Mouse (Mus musculus) liver, embryonic 15.5 days (tissue): ENCODE data around the gene Nrxn3. TPM values are rescaled to one million over a fixed set of nuclear protein-coding genes. Genes with fewer than 3 reads are reported as not detected.

Source experiments
- ATAC-seq: fragments of 200-750 bp; cut with Nextera tagmentation; 2 replicates; pipeline ENCODE4 v1.8.0; 2017; ENCODE audit warnings: moderate number of reproducible peaks, mild to moderate bottlenecking, moderate library complexity; ENCODE audit not compliant: insufficient read depth
- H3K27ac ChIP-seq: fragments of 300-500 bp; sonication (generic); replicated peaks from 2 replicates; pipeline ENCODE4 v1.5.1; 2015; ENCODE audit warnings: mild to moderate bottlenecking, inconsistent platforms
- H3K27me3 ChIP-seq: fragments of 300-500 bp; sonication (generic); 2 replicates; pipeline ENCODE4 v1.6.1; 2015; ENCODE audit warnings: mild to moderate bottlenecking, inconsistent platforms
- H3K36me3 ChIP-seq: fragments of 300-500 bp; sonication (generic); replicated peaks from 2 replicates; pipeline ENCODE4 v1.6.1; 2015; ENCODE audit warnings: moderate library complexity, mild to moderate bottlenecking, inconsistent platforms
- H3K4me1 ChIP-seq: fragments of 300-500 bp; sonication (generic); replicated peaks from 2 replicates; pipeline ENCODE4 v1.6.1; 2015; ENCODE audit warnings: inconsistent platforms
- H3K4me2 ChIP-seq: fragments of 300-500 bp; sonication (generic); 2 replicates; pipeline ENCODE4 v1.6.1; 2015; ENCODE audit warnings: moderate library complexity, mild to moderate bottlenecking, inconsistent platforms
- H3K4me3 ChIP-seq: fragments of 300-500 bp; sonication (generic); replicated peaks from 2 replicates; pipeline ENCODE4 v1.5.1; 2015; ENCODE audit warnings: mild to moderate bottlenecking, inconsistent platforms
- H3K9ac ChIP-seq: fragments of 300-500 bp; sonication (generic); 2 replicates; pipeline ENCODE4 v1.6.1; 2015; ENCODE audit warnings: moderate library complexity, mild to moderate bottlenecking, inconsistent platforms
- H3K9me3 ChIP-seq: fragments of 300-500 bp; sonication (generic); replicated peaks from 2 replicates; pipeline ENCODE4 v1.6.1; 2016; ENCODE audit warnings: inconsistent platforms
- WGBS: fragments of 180-500 bp; shearing (Covaris S2); methylation state at CpG from one replicate; pipeline ENCODE4 v1.1.7; 2015; ENCODE audit warnings: mixed read lengths; ENCODE audit not compliant: insufficient replicate concordance; 5-methylcytosine and 5-hydroxymethylcytosine counted together
- polyA plus RNA-seq: library from polyadenylated mRNA; unstranded; fragments of >200 nt; fragmentation: Nextera tagmentation; extraction: Ambion mirVana; gene quantifications from 2 replicates; pipeline ENCODE4 v1.2.1, GENCODE M21; 2015

Nrxn3 gene
- polyA plus RNA-seq, 1 experiment from 2014 or later, result 0.38 TPM

- no peaks in the 10 kb centered on the region for H3K36me3 ChIP-seq
- WGBS, result 55% methylated on average over 2 of the region's 2 CpGs
- no peak for ATAC-seq
These were observed 1107.3 kb downstream of the Nrxn3 start for GRCm38 (mm10) chr12:89829927-89830326.

GRCm38 (mm10) chr12:89830350-89830749, 1107.7 kb downstream of the Nrxn3 start:
- 68% methylated on average over 5 of the region's 5 CpGs for WGBS
- ATAC-seq, result no peak

More at GRCm38 (mm10) chr12:89829927-89830326, 1107.3 kb downstream of the Nrxn3 start:
- no peaks in the 10 kb centered on the region for H3K9me3 ChIP-seq
- H3K4me2 ChIP-seq, result no peak overlapping the region
- no peak overlapping the region for H3K9ac ChIP-seq
- H3K27ac ChIP-seq, result no peak overlapping the region
- H3K4me3 ChIP-seq, result no peak overlapping the region
- H3K4me1 ChIP-seq, result no peaks in the 10 kb centered on the region
- no peaks in the 10 kb centered on the region for H3K27me3 ChIP-seq

DNA sequence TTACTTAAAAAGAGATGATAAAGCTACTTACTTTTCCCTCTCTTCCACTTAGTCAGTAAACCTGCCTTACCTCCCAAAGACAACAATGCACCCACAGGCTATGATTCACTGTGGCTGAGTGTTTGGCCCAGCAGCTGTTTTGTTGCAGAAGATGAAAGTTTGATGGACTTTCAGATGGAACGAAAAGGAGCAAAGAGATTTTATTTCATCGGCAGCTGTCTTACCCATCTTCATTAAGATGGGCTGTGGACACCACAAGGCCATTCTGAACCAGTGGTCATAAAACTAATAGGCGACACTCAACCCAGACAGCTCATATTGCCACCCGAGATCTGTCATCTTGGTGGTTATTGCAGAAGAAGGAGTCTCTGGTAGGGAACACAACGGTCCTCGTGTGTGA, 1108.6 kb downstream of the Nrxn3 start:
- no peak overlapping the region for H3K4me2 ChIP-seq
- no peaks in the 10 kb centered on the region for H3K27me3 ChIP-seq
- no peak overlapping the region for H3K27ac ChIP-seq
- 68% methylated on average over 6 of the region's 6 CpGs for WGBS
- H3K4me1 ChIP-seq, result no peaks in the 10 kb centered on the region
- no peak overlapping the region for H3K4me3 ChIP-seq
- ATAC-seq, result no peak
- H3K9ac ChIP-seq, result no peak overlapping the region
- no peaks in the 10 kb centered on the region for H3K36me3 ChIP-seq
- H3K9me3 ChIP-seq, result no peaks in the 10 kb centered on the region

More at GRCm38 (mm10) chr12:89830350-89830749, 1107.7 kb downstream of the Nrxn3 start:
- Histone ChIP-seq H3K9me3 (no peaks in the 10 kb centered on the region), H3K27me3 (no peaks in the 10 kb centered on the region), H3K4me3 (no peak overlapping the region), H3K4me1 (no peaks in the 10 kb centered on the region), H3K9ac (no peak overlapping the region), H3K27ac (no peak overlapping the region), H3K4me2 (no peak overlapping the region), H3K36me3 (no peaks in the 10 kb centered on the region)

- no peaks in the 10 kb centered on the region for H3K4me1 ChIP-seq
- no peaks in the 10 kb centered on the region for H3K27me3 ChIP-seq
- H3K9ac ChIP-seq, result no peak overlapping the region
- H3K4me2 ChIP-seq, result no peak overlapping the region
- no peak overlapping the region for H3K27ac ChIP-seq
- ATAC-seq, result no peak
- no peak overlapping the region for H3K4me3 ChIP-seq
- H3K36me3 ChIP-seq, result no peaks in the 10 kb centered on the region
- H3K9me3 ChIP-seq, result no peaks in the 10 kb centered on the region
- WGBS, result 27% methylated on average over 3 of the region's 3 CpGs
These were observed 1113.6 kb downstream of the Nrxn3 start for GRCm38 (mm10) chr12:89836271-89836670.

GRCm38 (mm10) chr12:89842861-89843260, 1120.2 kb downstream of the Nrxn3 start:
- ATAC-seq, result no peak
- WGBS, result 64% methylated on average over 1 of the region's 1 CpGs
- H3K9me3 ChIP-seq, result no peaks in the 10 kb centered on the region
- no peaks in the 10 kb centered on the region for H3K4me1 ChIP-seq
- no peaks in the 10 kb centered on the region for H3K36me3 ChIP-seq
- no peak overlapping the region for H3K4me3 ChIP-seq
- H3K9ac ChIP-seq, result no peak overlapping the region
- H3K27ac ChIP-seq, result no peak overlapping the region
- H3K4me2 ChIP-seq, result no peak overlapping the region
- H3K27me3 ChIP-seq, result no peaks in the 10 kb centered on the region

DNA sequence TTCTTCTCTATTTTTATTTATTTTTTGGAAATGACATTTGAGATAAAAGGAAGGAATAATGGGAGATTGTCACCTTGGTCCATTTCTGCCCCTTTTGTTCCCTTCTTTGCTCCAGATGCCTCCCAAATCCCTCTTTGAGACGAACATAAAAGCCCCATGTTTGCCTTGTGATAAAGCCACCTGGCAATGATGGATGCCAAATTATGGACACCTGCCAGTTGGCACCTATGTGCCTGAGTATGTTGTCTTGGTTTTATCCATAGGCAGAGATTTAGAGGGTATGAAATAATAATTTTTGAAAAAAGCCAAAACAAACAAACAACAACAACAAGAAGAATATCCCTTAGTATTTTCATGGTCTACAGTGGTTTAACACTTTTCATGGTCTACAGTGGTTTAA, 1125.4 kb downstream of the Nrxn3 start:
- 33% methylated on average over 1 of the region's 1 CpGs for WGBS
- Histone ChIP-seq H3K9ac (no peak overlapping the region), H3K9me3 (no peaks in the 10 kb centered on the region), H3K4me1 (no peaks in the 10 kb centered on the region), H3K4me2 (no peak overlapping the region), H3K36me3 (no peaks in the 10 kb centered on the region), H3K4me3 (no peak overlapping the region), H3K27ac (no peak overlapping the region), H3K27me3 (no peaks in the 10 kb centered on the region)
- ATAC-seq, result no peak

GRCm38 (mm10) chr12:89854355-89854754, 1131.7 kb downstream of the Nrxn3 start:
- 53% methylated on average over 4 of the region's 4 CpGs for WGBS
- Histone ChIP-seq H3K4me3 (no peak overlapping the region), H3K9ac (no peak overlapping the region), H3K4me1 (no peaks in the 10 kb centered on the region), H3K27ac (no peak overlapping the region), H3K36me3 (no peaks in the 10 kb centered on the region), H3K27me3 (no peaks in the 10 kb centered on the region), H3K9me3 (no peaks in the 10 kb centered on the region), H3K4me2 (no peak overlapping the region)
- ATAC-seq, result no peak

DNA sequence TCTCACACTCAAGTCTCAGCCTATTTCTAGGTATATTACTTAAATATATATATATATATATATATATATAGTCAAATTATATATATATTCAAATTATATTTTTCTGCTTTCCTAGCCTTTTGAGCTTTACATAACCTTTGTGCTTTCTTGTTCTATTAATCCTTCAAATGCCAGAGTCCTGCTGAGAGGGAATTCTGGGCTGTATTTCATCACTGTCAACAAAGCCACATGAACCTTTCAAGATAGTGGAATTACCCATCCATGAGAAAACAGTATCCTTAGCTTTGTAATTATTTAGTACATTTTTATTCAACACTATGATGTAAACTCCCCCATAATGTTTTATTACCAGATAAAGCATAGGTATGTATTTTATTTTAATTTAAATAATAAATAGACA, 1144.4 kb downstream of the Nrxn3 start:
- Histone ChIP-seq H3K4me1 (no peaks in the 10 kb centered on the region), H3K9me3 (no peaks in the 10 kb centered on the region), H3K4me3 (no peak overlapping the region), H3K9ac (no peak overlapping the region), H3K27me3 (no peaks in the 10 kb centered on the region), H3K27ac (no peak overlapping the region), H3K4me2 (no peak overlapping the region), H3K36me3 (no peaks in the 10 kb centered on the region)
- no peak for ATAC-seq

DNA sequence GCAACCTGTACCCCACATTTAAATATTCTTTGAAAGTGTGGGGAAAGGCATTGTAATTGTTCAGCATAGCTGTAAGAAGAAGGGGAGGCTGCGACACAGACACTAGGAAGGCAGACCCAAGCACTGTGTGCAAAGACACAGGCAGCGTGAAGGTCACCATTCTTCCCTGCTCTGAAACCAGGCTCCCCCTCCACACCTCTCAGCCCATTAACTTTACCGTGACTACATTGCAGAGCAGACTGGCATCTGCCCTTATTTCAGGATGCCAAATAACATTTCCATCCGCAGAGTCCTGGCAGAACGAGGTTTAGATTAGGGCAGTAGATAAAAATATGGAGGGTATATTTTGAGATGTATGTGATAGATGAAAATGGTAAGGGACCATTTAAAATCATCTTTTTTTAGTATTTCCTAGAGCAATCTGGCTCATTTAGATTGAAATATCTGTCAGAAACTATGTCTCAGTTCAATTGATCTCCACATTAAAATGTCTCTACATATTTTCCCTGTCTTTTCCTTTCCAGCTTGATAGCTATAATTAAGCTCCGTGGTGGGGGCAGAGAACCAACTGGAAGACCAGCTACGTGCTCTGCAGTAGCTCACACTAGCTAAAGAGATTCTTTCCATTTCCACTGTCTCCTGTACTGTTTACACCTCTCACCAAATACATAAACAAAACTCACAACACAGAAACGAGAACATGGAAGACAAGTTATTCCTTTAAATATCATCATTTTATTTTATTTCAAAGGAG, 1160.1 kb downstream of the Nrxn3 start:
- Histone ChIP-seq H3K4me1 (no peaks in the 10 kb centered on the region), H3K27ac (no peak overlapping the region), H3K27me3 (no peaks in the 10 kb centered on the region), H3K9me3 (no peaks in the 10 kb centered on the region), H3K4me3 (no peak overlapping the region), H3K4me2 (no peak overlapping the region), H3K9ac (no peak overlapping the region), H3K36me3 (no peaks in the 10 kb centered on the region)
- 55% methylated on average over 8 of the region's 8 CpGs for WGBS
- no peak for ATAC-seq

DNA sequence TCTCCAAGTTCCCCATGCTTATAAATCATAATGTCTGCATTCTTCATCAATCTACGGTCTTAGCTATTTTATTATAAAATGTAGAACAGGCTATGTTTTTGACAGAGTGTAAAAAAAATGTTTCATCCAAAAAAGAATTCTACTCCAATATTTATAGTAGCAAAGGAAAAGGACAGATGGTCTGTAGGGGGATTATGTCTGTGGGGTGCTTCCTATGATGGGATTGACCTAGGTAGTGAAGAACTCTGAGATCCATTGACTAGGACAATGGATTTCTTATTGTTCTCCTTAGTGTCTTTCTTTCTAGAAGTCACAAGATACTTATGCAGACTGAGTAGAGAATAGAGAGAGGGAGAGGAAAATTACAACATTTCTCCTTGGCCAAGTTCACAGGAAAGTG, 1161.9 kb downstream of the Nrxn3 start:
- Histone ChIP-seq H3K9me3 (no peaks in the 10 kb centered on the region), H3K4me2 (no peak overlapping the region), H3K27ac (no peak overlapping the region), H3K36me3 (no peaks in the 10 kb centered on the region), H3K4me3 (no peak overlapping the region), H3K4me1 (no peaks in the 10 kb centered on the region), H3K9ac (no peak overlapping the region), H3K27me3 (no peaks in the 10 kb centered on the region)
- 74% methylated on average over 1 of the region's 1 CpGs for WGBS
- ATAC-seq, result no peak

- Histone ChIP-seq H3K4me2 (no peak overlapping the region), H3K27me3 (no peaks in the 10 kb centered on the region), H3K9ac (no peak overlapping the region), H3K4me3 (no peak overlapping the region), H3K36me3 (no peaks in the 10 kb centered on the region), H3K27ac (no peak overlapping the region), H3K9me3 (no peaks in the 10 kb centered on the region), H3K4me1 (no peaks in the 10 kb centered on the region)
- WGBS, result 62% methylated on average over 3 of the region's 3 CpGs
- no peak for ATAC-seq
These were observed 1166.0 kb downstream of the Nrxn3 start for GRCm38 (mm10) chr12:89888647-89889046.

- Histone ChIP-seq H3K4me1 (no peaks in the 10 kb centered on the region), H3K4me2 (no peak overlapping the region), H3K9me3 (no peaks in the 10 kb centered on the region), H3K27me3 (no peaks in the 10 kb centered on the region), H3K36me3 (no peaks in the 10 kb centered on the region), H3K27ac (no peak overlapping the region), H3K9ac (no peak overlapping the region), H3K4me3 (no peak overlapping the region)
- 43% methylated on average over 2 of the region's 2 CpGs for WGBS
- no peak for ATAC-seq
These were observed 1174.2 kb downstream of the Nrxn3 start for GRCm38 (mm10) chr12:89896901-89897300.
